Mouse (Mus musculus) adrenal gland, postnatal 36 days (tissue): Measurements from ENCODE around the gene Nr6a1. TPM values are rescaled to one million over a fixed set of nuclear protein-coding genes. Genes with fewer than 3 reads are reported as not detected.
A peak's percentile ranks its signal among the peaks of the same experiment; 100 is the strongest.

Experiments
- DNase-seq, 2 experiments: peaks; one replicate each; pipeline ENCODE4 v3.0.0; 2021; ENCODE audit warnings: mixed read lengths in 1 of 2
- microRNA-seq: library from miRNA; unstranded; fragments of <30 nt; microRNA quantifications from one replicate; pipeline ENCODE4 v1.2.0, GENCODE M21; 2021
- total RNA-seq, 2 experiments: library from RNA; stranded (reverse); gene quantifications; 2 replicates each; pipeline ENCODE4 v1.2.3; 2021

Nr6a1 gene
- total RNA-seq, 2 experiments from 2014 or later: 7.1 to 8.2 TPM

DNA sequence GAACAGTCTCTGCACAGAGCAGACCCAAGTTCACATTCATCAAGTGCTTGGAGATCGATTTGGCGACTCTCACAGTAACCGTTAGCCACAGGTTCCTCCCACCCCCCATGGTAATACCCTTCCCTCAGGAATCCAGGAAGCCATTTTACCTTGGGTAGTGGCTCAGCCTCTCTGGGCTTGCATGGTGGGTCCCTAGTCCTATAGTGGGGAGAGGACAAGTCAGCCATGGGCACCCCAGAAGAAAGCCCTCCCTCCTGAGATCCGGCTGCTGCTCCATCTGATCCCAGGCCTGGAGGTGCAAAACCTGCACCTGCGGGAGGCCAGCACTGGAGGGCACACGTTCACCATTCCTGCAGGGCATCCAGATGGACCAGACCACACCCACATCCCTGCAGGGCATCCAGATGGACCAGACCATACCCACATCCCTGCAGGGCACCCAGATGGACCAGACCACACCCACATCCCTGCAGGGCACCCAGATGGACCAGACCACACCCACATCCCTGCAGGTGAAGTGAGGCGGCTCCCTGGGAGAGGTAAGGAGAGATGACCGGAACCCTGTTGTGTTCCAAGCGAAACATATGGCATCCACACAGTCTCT lies 252.0 kb downstream of the Nr6a1 start:
- DNase-seq: no peak

Small RNA genes within 50 kb of the gene (microRNA-seq; reads per million reads assigned to microRNA genes)
- 14.9 reads per million, percentile 29 among the genes with 10 or more reads in this experiment for gene Mir181a-2
- 572 reads per million, percentile 72 among the genes with 10 or more reads in this experiment for gene Mir181b-2

Other genes with a start within 250 kb of the Nr6a1 start
- gene Nr5a1, start 213.1 kb downstream of the Nr6a1 start, total RNA-seq: 100 to 1,000 TPM; 529 to 721 TPM
- gene Olfml2a, start 4.3 kb upstream of the Nr6a1 start, total RNA-seq: 10 to 100 TPM in 1 of 2 experiments, 1 to 10 TPM in 1; 9.1 to 13.0 TPM
- under 1 TPM; 0.33 to 0.46 TPM for gene Wdr38, start 69.8 kb upstream of the Nr6a1 start, total RNA-seq
- 10 to 100 TPM; 79.8 TPM for gene Arpc5l, start 77.7 kb upstream of the Nr6a1 start, total RNA-seq
- 100 to 1,000 TPM; 461 to 462 TPM for gene Rpl35, start 77.9 kb upstream of the Nr6a1 start, total RNA-seq
- gene Golga1, start 137.9 kb upstream of the Nr6a1 start, total RNA-seq: 10 to 100 TPM; 20.9 to 26.9 TPM